Mouse (Mus musculus) layer of hippocampus, adult 2 months (tissue): ENCODE measurements at regions not wholly inside any gene's neighbourhood (a gene's known extent, or its start where the extent isn't known, plus 50 kb on each side); places are given as distances from the start of the nearest gene placed in this dataset.
A peak's percentile ranks its signal among the peaks of the same experiment; 100 is the strongest.

Experiments used
- DNase-seq, 2 experiments: peaks; one replicate each; pipeline ENCODE4 v3.0.0; 2022; ENCODE audit warnings: low spot score in 2 of 2
- H3K27ac ChIP-seq: fragments of 200-600 bp; 2 replicates; pipeline ENCODE4 v1.8.1; 2022
- H3K4me3 ChIP-seq: fragments of 200-600 bp; 2 replicates; pipeline ENCODE4 v1.8.1; 2022; ENCODE audit warnings: mild to moderate bottlenecking
- CTCF ChIP-seq: fragments of 200-600 bp; conservative IDR thresholded peaks from 2 replicates; pipeline ENCODE4 v1.8.1; 2022; ENCODE audit warnings: antibody characterized with exemption, mild to moderate bottlenecking, moderate library complexity

GRCm38 (mm10) chr9:24903706-24904105 is 129.6 kb upstream of the Tbx20 start:
- TF ChIP-seq CTCF = no peak
- no peak overlapping the region for H3K4me3 ChIP-seq
- no peak overlapping the region for H3K27ac ChIP-seq
- DNase-seq = no peak

GRCm38 (mm10) chr9:24909086-24909979 is 135.2 kb upstream of the Tbx20 start:
- TF ChIP-seq CTCF = no peak
- peak in 1 of 2 experiments; percentile 32 for DNase-seq
- H3K4me3 ChIP-seq = no peak overlapping the region
- no peak overlapping the region for H3K27ac ChIP-seq

GRCm38 (mm10) chr9:24910738-24911137 is 136.6 kb upstream of the Tbx20 start:
- Histone ChIP-seq H3K27ac (no peak overlapping the region), H3K4me3 (no peak overlapping the region)
- no peak for DNase-seq
- no peak for TF ChIP-seq CTCF

- no peak for DNase-seq
- no peak overlapping the region for H3K27ac ChIP-seq
These were observed 145.9 kb upstream of the Tbx20 start for GRCm38 (mm10) chr9:24920031-24920445.

GRCm38 (mm10) chr9:24922051-24922860 is 148.2 kb upstream of the Tbx20 start:
- Histone ChIP-seq H3K27ac (no peak overlapping the region), H3K4me3 (no peak overlapping the region)
- no peak for DNase-seq
- TF ChIP-seq CTCF = no peak

More at GRCm38 (mm10) chr9:24920031-24920445, 145.9 kb upstream of the Tbx20 start:
- H3K4me3 ChIP-seq = no peak overlapping the region
- TF ChIP-seq CTCF = no peak

- no peak overlapping the region for H3K27ac ChIP-seq
- TF ChIP-seq CTCF = no peak
- DNase-seq = no peak
- no peak overlapping the region for H3K4me3 ChIP-seq
These were observed 149.4 kb upstream of the Tbx20 start for GRCm38 (mm10) chr9:24923514-24923913.

GRCm38 (mm10) chr9:24937731-24938130 is 151.5 kb upstream of the Gm10181 start:
- no peak overlapping the region for H3K27ac ChIP-seq
- no peak for DNase-seq
- peak; percentile 52; the same call in 1 of the 2 replicates for TF ChIP-seq CTCF
- no peak overlapping the region for H3K4me3 ChIP-seq

GRCm38 (mm10) chr9:24942943-24943342 is 146.3 kb upstream of the Gm10181 start:
- DNase-seq = no peak
- Histone ChIP-seq H3K27ac (no peak overlapping the region), H3K4me3 (no peak overlapping the region)
- no peak for TF ChIP-seq CTCF

GRCm38 (mm10) chr9:24943830-24944229 is 145.4 kb upstream of the Gm10181 start:
- no peak for DNase-seq
- H3K4me3 ChIP-seq = no peak overlapping the region
- H3K27ac ChIP-seq = no peak overlapping the region
- TF ChIP-seq CTCF = no peak

GRCm38 (mm10) chr9:24952516-24952915 is 136.7 kb upstream of the Gm10181 start:
- TF ChIP-seq CTCF = no peak
- no peak for DNase-seq
- Histone ChIP-seq H3K27ac (no peak overlapping the region), H3K4me3 (no peak overlapping the region)

- H3K27ac ChIP-seq = no peak overlapping the region
- DNase-seq = no peak
- no peak overlapping the region for H3K4me3 ChIP-seq
- no peak for TF ChIP-seq CTCF
These were observed 133.6 kb upstream of the Gm10181 start for GRCm38 (mm10) chr9:24955641-24956040.

- no peak overlapping the region for H3K4me3 ChIP-seq
- no peak for DNase-seq
- no peak overlapping the region for H3K27ac ChIP-seq
- no peak for TF ChIP-seq CTCF
These were observed 132.7 kb upstream of the Gm10181 start for GRCm38 (mm10) chr9:24956566-24956965.

GRCm38 (mm10) chr9:24963290-24963689 is 125.9 kb upstream of the Gm10181 start:
- no peak for TF ChIP-seq CTCF
- Histone ChIP-seq H3K27ac (no peak overlapping the region), H3K4me3 (no peak overlapping the region)
- no peak for DNase-seq
